Mouse (Mus musculus) forebrain, embryonic 11.5 days (tissue): ENCODE data around the gene Gm20855. TPM values are rescaled to one million over a fixed set of nuclear protein-coding genes. Genes with fewer than 3 reads are reported as not detected.
"Not testable (repeated sequence)": the region's sequence is repeated elsewhere in the genome, so short reads cannot be mapped to it uniquely, and the experiment has no call there.

Source experiments
- ATAC-seq: fragments of 200-750 bp; cut with Nextera tagmentation; replicated peaks from 2 replicates; pipeline ENCODE4 v1.8.0; 2017; ENCODE audit warnings: moderate TSS enrichment; ENCODE audit not compliant: low FRiP score
- DNase-seq: peaks from one replicate; pipeline ENCODE4 v3.0.0-alpha.2; 2017; ENCODE audit warnings: low spot score
- H3K27ac ChIP-seq: fragments of 300-500 bp; sonication (generic); 2 replicates; pipeline ENCODE4 v1.5.1; 2014; ENCODE audit warnings: low read depth, low read length
- H3K27me3 ChIP-seq: fragments of 300-500 bp; sonication (generic); 2 replicates; pipeline ENCODE4 v1.6.1; 2014; ENCODE audit warnings: mild to moderate bottlenecking, low read length, mixed read lengths; ENCODE audit not compliant: control insufficient read depth, insufficient read depth
- H3K36me3 ChIP-seq: fragments of 300-500 bp; sonication (generic); 2 replicates; pipeline ENCODE4 v1.6.1; 2014; ENCODE audit warnings: mild to moderate bottlenecking, low read length, moderate library complexity, mixed read lengths; ENCODE audit not compliant: control insufficient read depth, insufficient read depth
- H3K4me1 ChIP-seq: fragments of 300-500 bp; sonication (generic); replicated peaks from 2 replicates; pipeline ENCODE4 v1.6.1; 2014; ENCODE audit warnings: low read length, mixed read lengths; ENCODE audit not compliant: control insufficient read depth, insufficient read depth
- H3K4me2 ChIP-seq: fragments of 300-500 bp; sonication (generic); 2 replicates; pipeline ENCODE4 v1.6.1; 2014; ENCODE audit warnings: low read depth, mild to moderate bottlenecking, low read length, moderate library complexity, mixed read lengths; ENCODE audit not compliant: severe bottlenecking
- H3K4me3 ChIP-seq: fragments of 300-500 bp; sonication (generic); 2 replicates; pipeline ENCODE4 v1.5.1; 2014; ENCODE audit warnings: low read depth, low read length
- H3K9ac ChIP-seq: fragments of 300-500 bp; sonication (generic); 2 replicates; pipeline ENCODE4 v1.6.1; 2014; ENCODE audit warnings: low read length
- H3K9me3 ChIP-seq: fragments of 300-500 bp; sonication (generic); 2 replicates; pipeline ENCODE4 v1.6.1; 2016; ENCODE audit warnings: low read length, mixed read lengths; ENCODE audit not compliant: control insufficient read depth
- WGBS: fragments of 180-500 bp; shearing (Covaris S2); extraction: QIAGEN DNeasy Blood & Tissue Kit; methylation state at CpG from one replicate; pipeline ENCODE4 v1.1.7; 2014; 5-methylcytosine and 5-hydroxymethylcytosine counted together
- polyA plus RNA-seq: library from polyadenylated mRNA; unstranded; fragments of >200 nt; fragmentation: Nextera tagmentation; extraction: Ambion mirVana; gene quantifications from 2 replicates; pipeline ENCODE4 v1.2.1, GENCODE M21; 2014

Gm20855 gene
- polyA plus RNA-seq = not detected in 2 replicates

DNA sequence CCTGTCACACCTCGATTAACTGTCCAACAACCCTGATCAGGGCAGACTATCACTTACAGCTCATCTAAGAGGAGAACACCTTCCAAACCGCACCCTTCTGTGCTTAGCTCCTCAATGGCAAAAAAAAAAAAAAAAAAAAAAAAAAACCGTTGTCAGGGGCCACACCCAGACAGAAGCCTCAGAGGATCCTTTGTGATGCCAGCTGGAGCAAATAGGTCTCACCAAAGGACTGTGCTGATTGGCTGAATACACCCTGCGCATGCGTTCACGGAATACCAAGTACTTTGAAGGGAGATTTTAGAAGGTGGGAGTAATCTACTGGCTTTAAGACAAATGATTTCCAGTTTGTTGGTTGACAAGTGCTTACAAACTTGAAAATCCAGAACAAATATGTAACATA is at the start of gene Gm20855:
Gene Gm20855, minus strand, starts transcription at position 101 of the 400 bp plus-strand sequence.
- not testable (repeated sequence) for ATAC-seq, H3K36me3 ChIP-seq
- no CpG with 5 or more reads among the region's 6 CpGs for whole genome bisulfite sequencing

More for the DNA sequence above, at the start of gene Gm20855:
- H3K4me2 ChIP-seq, H3K27me3 ChIP-seq, H3K27ac ChIP-seq, H3K4me3 ChIP-seq, DNase-seq, H3K9ac ChIP-seq, H3K9me3 ChIP-seq, H3K4me1 ChIP-seq: not testable (repeated sequence)
